Mouse (Mus musculus): ENCODE results near the gene Gtf2e1. TPM values are rescaled to one million over a fixed set of nuclear protein-coding genes. Genes with fewer than 3 reads are reported as not detected.

Gene Gtf2e1
- total and polyA plus RNA-seq, 2 experiments from 2014 or later, result 20.3 to 24.1 TPM

DNA sequence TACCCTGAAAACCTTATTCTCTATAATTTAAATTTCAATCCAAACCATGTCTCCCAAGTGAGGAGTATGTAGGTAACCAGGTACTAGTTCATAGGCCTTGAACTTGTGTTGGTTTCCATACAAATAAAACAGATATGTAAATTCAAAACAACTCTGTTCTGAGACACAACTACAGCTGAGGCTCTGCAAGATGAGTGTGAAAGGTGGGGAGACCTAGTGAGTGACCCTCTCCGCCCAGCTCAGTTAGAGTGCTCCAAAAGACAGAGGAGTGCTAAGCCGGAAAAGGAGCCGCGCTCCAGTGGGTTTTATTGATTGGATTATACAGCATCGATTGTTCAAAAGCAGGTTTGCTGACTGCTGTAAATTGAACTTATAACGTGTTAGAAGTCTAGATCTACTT lies 22.8 kb upstream of the Gtf2e1 start:
- H3K4me1 ChIP-seq (ENCODE audit: insufficient read depth, low read length), result no peaks in the 10 kb centered on the region; the same call in 1 of the 2 replicates
- H3K4me3 ChIP-seq (ENCODE audit: low read depth, low read length), result no peak overlapping the region
- no peak overlapping the region for H3K4me2 ChIP-seq (ENCODE audit: low read depth, low read length, poor library complexity, severe bottlenecking)
- H3K27me3 ChIP-seq (ENCODE audit: insufficient read depth, low read length), result no peaks in the 10 kb centered on the region
- H3K9ac ChIP-seq (replicated peaks; ENCODE audit: low read length, poor library complexity, severe bottlenecking), result no peak overlapping the region
- no peak for TF ChIP-seq CTCF (IDR thresholded peaks at IDR 0.05)
- H3K9me3 ChIP-seq (ENCODE audit: low read length), result no peaks in the 10 kb centered on the region
- no peaks in the 10 kb centered on the region for H3K36me3 ChIP-seq (ENCODE audit: insufficient read depth, low read length)
- DNase-seq (ENCODE audit: low spot score), result no peak
- no peak overlapping the region for H3K27ac ChIP-seq (ENCODE audit: low read depth, low read length)
- WGBS, result 48% methylated on average over 6 of the region's 6 CpGs
- ATAC-seq (ENCODE audit: low FRiP score), result no peak

DNA sequence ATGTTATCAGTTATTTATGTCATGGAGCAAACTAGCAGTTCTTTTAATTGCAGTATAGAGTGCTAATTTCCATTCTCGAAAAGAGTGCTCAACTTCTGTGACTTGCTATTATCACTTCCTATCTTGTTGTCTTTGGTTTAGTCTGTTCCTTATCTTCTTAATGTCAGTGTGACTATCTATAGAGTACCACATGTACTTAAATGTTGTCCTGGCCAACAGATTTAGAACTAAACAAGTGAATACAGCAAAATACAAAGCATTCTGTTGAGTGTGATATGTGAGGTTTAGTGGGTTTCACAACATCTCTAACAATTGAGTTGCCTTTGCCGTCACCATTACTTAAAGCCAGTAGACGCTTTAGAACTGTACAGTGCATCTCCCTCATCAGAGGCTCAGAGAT lies 13.2 kb upstream of the Gtf2e1 start:
- H3K27ac ChIP-seq (ENCODE audit: low read depth, low read length), result no peak overlapping the region

DNA sequence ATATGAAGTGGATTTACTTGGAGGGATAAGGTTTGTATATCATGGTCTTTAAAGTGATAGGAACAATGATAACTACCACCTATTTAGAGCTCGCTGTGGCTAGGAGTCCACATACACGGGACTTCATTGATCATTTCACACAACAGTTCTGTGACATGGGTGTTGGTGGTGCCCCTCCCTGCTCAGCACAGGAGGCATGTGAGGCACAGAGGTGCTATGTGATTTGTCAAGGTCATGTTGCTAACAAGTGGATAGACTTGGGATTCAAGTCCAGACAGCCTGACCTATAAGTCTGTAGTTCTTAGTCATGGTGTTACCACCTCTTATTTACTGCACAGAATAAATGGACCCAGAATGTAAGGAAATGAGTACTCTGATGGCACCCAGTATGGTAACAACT lies 11.4 kb upstream of the Gtf2e1 start:
- no peak for TF ChIP-seq CTCF (IDR thresholded peaks at IDR 0.05)
- H3K4me3 ChIP-seq (ENCODE audit: low read depth, low read length), result no peak overlapping the region
- DNase-seq (ENCODE audit: low spot score) (no peak), ATAC-seq (ENCODE audit: low FRiP score) (no peak)
- H3K4me2 ChIP-seq (ENCODE audit: low read depth, low read length, poor library complexity, severe bottlenecking), result no peak overlapping the region
- WGBS, result 86% methylated on average over 2 of the region's 2 CpGs
- H3K36me3 ChIP-seq (ENCODE audit: insufficient read depth, low read length), result no peaks in the 10 kb centered on the region
- H3K27me3 ChIP-seq (ENCODE audit: insufficient read depth, low read length), result no peaks in the 10 kb centered on the region
- no peak overlapping the region for H3K9ac ChIP-seq (replicated peaks; ENCODE audit: low read length, poor library complexity, severe bottlenecking)
- no peak overlapping the region for H3K27ac ChIP-seq (ENCODE audit: low read depth, low read length)
- no peaks in the 10 kb centered on the region for H3K9me3 ChIP-seq (ENCODE audit: low read length)
- no peaks in the 10 kb centered on the region for H3K4me1 ChIP-seq (ENCODE audit: insufficient read depth, low read length)

More for the DNA sequence above, 13.2 kb upstream of the Gtf2e1 start:
- no peaks in the 10 kb centered on the region for H3K4me1 ChIP-seq (ENCODE audit: insufficient read depth, low read length)
- WGBS, result over 99% methylated on average over 3 of the region's 3 CpGs
- no peak for ATAC-seq (ENCODE audit: low FRiP score)
- H3K9me3 ChIP-seq (ENCODE audit: low read length), result no peaks in the 10 kb centered on the region
- no peak for DNase-seq (ENCODE audit: low spot score)
- TF ChIP-seq CTCF (IDR thresholded peaks at IDR 0.05), result no peak
- H3K27me3 ChIP-seq (ENCODE audit: insufficient read depth, low read length), result no peaks in the 10 kb centered on the region
- H3K4me3 ChIP-seq (ENCODE audit: low read depth, low read length), result no peak overlapping the region
- no peak overlapping the region for H3K4me2 ChIP-seq (ENCODE audit: low read depth, low read length, poor library complexity, severe bottlenecking)
- H3K36me3 ChIP-seq (ENCODE audit: insufficient read depth, low read length), result no peaks in the 10 kb centered on the region
- no peak overlapping the region for H3K9ac ChIP-seq (replicated peaks; ENCODE audit: low read length, poor library complexity, severe bottlenecking)

GRCm38 (mm10) chr16:37550266-37550665 lies 10.7 kb upstream of the Gtf2e1 start:
- H3K9me3 ChIP-seq (ENCODE audit: low read length), result no peaks in the 10 kb centered on the region
- H3K9ac ChIP-seq (replicated peaks; ENCODE audit: low read length, poor library complexity, severe bottlenecking), result no peak overlapping the region
- H3K36me3 ChIP-seq (ENCODE audit: insufficient read depth, low read length), result no peaks in the 10 kb centered on the region
- WGBS, result 35% methylated on average over 3 of the region's 3 CpGs
- no peak for TF ChIP-seq CTCF (IDR thresholded peaks at IDR 0.05)
- no peak overlapping the region for H3K4me3 ChIP-seq (ENCODE audit: low read depth, low read length)
- no peak overlapping the region for H3K4me2 ChIP-seq (ENCODE audit: low read depth, low read length, poor library complexity, severe bottlenecking)
- ATAC-seq (ENCODE audit: low FRiP score) (no peak), DNase-seq (ENCODE audit: low spot score) (no peak)
- no peaks in the 10 kb centered on the region for H3K4me1 ChIP-seq (ENCODE audit: insufficient read depth, low read length)
- H3K27me3 ChIP-seq (ENCODE audit: insufficient read depth, low read length), result no peaks in the 10 kb centered on the region
- H3K27ac ChIP-seq (ENCODE audit: low read depth, low read length), result no peak overlapping the region

- no peaks in the 10 kb centered on the region for H3K4me1 ChIP-seq (ENCODE audit: insufficient read depth, low read length)
- no peak for TF ChIP-seq CTCF (IDR thresholded peaks at IDR 0.05)
- H3K27me3 ChIP-seq (ENCODE audit: insufficient read depth, low read length), result no peaks in the 10 kb centered on the region
- H3K9me3 ChIP-seq (ENCODE audit: low read length), result no peaks in the 10 kb centered on the region
- ATAC-seq (ENCODE audit: low FRiP score) (no peak), DNase-seq (ENCODE audit: low spot score) (no peak)
- no peak overlapping the region for H3K27ac ChIP-seq (ENCODE audit: low read depth, low read length)
- H3K4me3 ChIP-seq (ENCODE audit: low read depth, low read length), result no peak overlapping the region
- WGBS, result 74% methylated on average over 5 of the region's 5 CpGs
- H3K4me2 ChIP-seq (ENCODE audit: low read depth, low read length, poor library complexity, severe bottlenecking), result no peak overlapping the region
- no peak overlapping the region for H3K9ac ChIP-seq (replicated peaks; ENCODE audit: low read length, poor library complexity, severe bottlenecking)
- H3K36me3 ChIP-seq (ENCODE audit: insufficient read depth, low read length), result peaks cover 3% of the 10 kb centered on the region; the same call in 1 of the 2 replicates
Measured at GRCm38 (mm10) chr16:37546312-37546711, 6.7 kb upstream of the Gtf2e1 start.

DNA sequence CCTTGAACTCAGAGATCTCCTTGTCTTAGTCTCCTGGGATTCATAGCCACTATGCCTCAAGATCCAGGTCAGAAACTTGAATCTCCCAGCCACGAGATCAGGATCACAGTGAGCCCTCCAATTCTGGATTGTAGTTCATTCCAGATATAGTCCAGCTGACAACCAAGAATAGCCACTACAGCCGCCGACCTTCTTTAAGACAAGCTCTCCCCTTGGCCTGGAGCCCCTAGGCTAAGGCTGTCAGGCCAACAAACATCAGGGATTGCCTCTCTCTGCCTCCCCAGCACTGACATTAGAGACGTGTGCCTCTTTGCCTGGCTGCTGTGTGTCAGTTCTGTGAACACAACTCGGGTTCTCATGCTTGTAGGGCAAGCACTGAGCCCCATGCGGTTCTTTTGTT lies 1.2 kb upstream of the Gtf2e1 start:
- no peaks in the 10 kb centered on the region for H3K9me3 ChIP-seq (ENCODE audit: low read length)
- H3K36me3 ChIP-seq (ENCODE audit: insufficient read depth, low read length), result peaks cover 3% of the 10 kb centered on the region; the same call in 1 of the 2 replicates
- H3K9ac ChIP-seq (replicated peaks; ENCODE audit: low read length, poor library complexity, severe bottlenecking), result no peak overlapping the region
- peaks cover 9% of the 10 kb centered on the region; the same call in 1 of the 2 replicates for H3K4me1 ChIP-seq (ENCODE audit: insufficient read depth, low read length)
- H3K4me2 ChIP-seq (ENCODE audit: low read depth, low read length, poor library complexity, severe bottlenecking), result no peak overlapping the region
- H3K4me3 ChIP-seq (ENCODE audit: low read depth, low read length), result no peak overlapping the region
- TF ChIP-seq CTCF (IDR thresholded peaks at IDR 0.05), result no peak
- 88% methylated on average over 6 of the region's 6 CpGs for WGBS
- no peaks in the 10 kb centered on the region for H3K27me3 ChIP-seq (ENCODE audit: insufficient read depth, low read length)
- DNase-seq (ENCODE audit: low spot score), result no peak
- H3K27ac ChIP-seq (ENCODE audit: low read depth, low read length), result no peak overlapping the region
- ATAC-seq (ENCODE audit: low FRiP score), result no peak
